Mouse (Mus musculus) brown adipose tissue, adult 24 weeks (tissue): ENCODE data around the gene Tbc1d9b. TPM values are rescaled to one million over a fixed set of nuclear protein-coding genes. Genes with fewer than 3 reads are reported as not detected.

Experiments
- H3K27ac ChIP-seq: fragments of 200-500 bp; replicated peaks from 2 replicates; pipeline ENCODE4 v1.5.1; 2012; ENCODE audit warnings: low read depth, mild to moderate bottlenecking, low read length
- H3K4me1 ChIP-seq: fragments of 200-500 bp; 2 replicates; pipeline ENCODE4 v1.6.1; 2012; ENCODE audit warnings: low read length, mixed read lengths; ENCODE audit not compliant: control insufficient read depth, insufficient read depth, insufficient read length
- H3K4me3 ChIP-seq: fragments of 200-500 bp; 2 replicates; pipeline ENCODE4 v1.5.1; 2012; ENCODE audit warnings: low read depth, mild to moderate bottlenecking, low read length, moderate library complexity; ENCODE audit not compliant: insufficient read depth
- polyA plus RNA-seq: library from polyadenylated mRNA; stranded (reverse); fragments of >200 nt; gene quantifications from 2 replicates; pipeline ENCODE4 v1.2.4, GENCODE M21; 2012; ENCODE audit not compliant: missing spikeins, insufficient read depth, insufficient read length

The Tbc1d9b gene
- polyA plus RNA-seq, 1 experiment, result 41.0 TPM

DNA sequence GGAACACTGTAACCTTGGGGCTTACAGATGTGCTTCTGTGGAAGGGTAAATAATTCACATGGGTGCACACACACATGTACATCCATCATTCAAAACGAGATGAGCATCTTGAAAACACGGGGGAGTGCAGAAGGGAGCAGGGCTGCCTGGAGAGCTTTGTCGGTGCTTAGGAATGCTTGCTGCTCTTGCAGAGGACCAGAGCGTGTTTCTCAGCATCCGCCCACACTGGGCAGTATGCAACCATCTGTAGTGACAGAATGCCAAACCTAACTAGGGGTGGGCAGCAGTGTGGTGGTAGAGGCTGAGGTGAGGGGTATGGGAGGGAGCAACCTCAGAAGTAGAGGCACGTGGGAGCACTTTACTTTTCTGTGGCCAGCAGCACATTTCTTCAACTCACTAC lies 45.9 kb downstream of the Tbc1d9b start:
- no peak overlapping the region for H3K27ac ChIP-seq
- H3K4me3 ChIP-seq, result no peak overlapping the region
- H3K4me1 ChIP-seq, result peaks cover 4% of the 10 kb centered on the region; the same call in 1 of the 2 replicates

DNA sequence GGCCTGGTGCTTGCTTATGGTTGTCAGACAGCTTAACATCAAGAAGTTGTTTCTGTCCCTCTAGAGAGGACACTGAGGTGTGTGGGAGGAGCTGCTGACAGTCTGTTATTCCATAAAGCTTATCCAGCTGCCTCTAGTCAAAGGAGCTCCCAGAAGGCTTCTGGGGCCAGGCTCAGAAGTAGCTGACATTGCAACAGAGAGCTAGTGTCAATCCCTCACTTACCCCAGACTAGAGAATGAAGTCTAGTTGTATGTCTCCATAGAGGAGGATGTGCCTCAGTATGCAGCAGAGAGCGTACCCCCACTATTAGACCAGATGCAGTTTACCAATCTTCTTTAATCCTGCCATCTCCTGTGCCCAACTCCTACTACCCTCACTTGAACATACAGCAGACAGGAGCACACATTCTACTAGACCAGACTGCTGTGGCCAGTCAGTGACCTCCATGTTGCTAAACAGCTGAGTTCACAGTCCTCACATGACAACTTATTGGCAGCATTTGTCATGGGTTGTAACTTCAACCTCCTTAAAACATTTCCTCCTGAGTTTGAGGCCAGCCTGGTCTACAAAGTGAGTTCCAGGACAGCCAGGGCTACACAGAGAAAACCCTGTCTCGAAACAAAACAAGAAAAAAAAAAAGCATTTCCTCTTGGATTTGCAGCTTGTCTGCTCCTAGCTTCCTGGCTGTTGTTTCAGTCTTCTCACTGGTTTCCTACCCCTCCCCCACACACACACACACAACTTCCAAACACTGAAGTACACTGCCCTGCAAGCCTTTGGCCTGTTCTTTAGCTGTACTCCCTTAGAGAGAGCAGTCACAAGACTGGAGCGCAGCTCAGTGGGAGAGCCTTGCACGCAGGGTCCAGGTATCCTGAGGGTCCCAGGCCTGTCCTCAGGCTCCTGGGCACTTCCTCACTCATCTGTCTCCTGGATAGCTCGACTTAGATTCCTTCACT lies 47.6 kb downstream of the Tbc1d9b start:
- Histone ChIP-seq H3K4me1 (peaks cover 4% of the 10 kb centered on the region; the same call in 1 of the 2 replicates), H3K4me3 (no peak overlapping the region), H3K27ac (no peak overlapping the region)

GRCm38 (mm10) chr11:50180478-50181231 lies 49.5 kb downstream of the Tbc1d9b start:
- Histone ChIP-seq H3K4me1 (no peaks in the 10 kb centered on the region), H3K27ac (no peak overlapping the region), H3K4me3 (no peak overlapping the region)

DNA sequence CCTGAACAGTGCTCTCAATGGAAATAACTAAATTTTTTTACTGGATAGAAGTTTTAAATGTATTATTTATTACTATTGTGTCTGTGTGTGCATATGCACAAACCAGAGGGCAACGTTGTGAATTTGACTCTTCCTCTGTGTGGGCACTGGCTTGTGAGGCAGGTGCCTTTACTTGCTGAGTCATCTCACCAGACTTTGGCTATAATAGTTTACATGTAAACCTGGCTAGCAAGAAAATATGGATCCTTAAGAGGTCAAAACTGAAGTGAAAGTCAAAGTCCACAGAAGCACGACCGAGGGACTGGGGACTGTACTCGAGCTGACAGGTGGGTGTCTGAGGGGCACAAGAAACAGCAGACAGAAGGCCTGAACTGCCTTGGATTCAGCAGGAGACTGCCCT lies 51.5 kb downstream of the Tbc1d9b start:
- H3K4me3 ChIP-seq, result no peak overlapping the region
- no peak overlapping the region for H3K27ac ChIP-seq
- no peaks in the 10 kb centered on the region for H3K4me1 ChIP-seq

- Histone ChIP-seq H3K27ac (no peak overlapping the region), H3K4me1 (no peaks in the 10 kb centered on the region), H3K4me3 (no peak overlapping the region)
These were observed 53.6 kb downstream of the Tbc1d9b start for GRCm38 (mm10) chr11:50184788-50185187.

- H3K4me1 ChIP-seq, result no peaks in the 10 kb centered on the region; the same call in 1 of the 2 replicates
- H3K27ac ChIP-seq, result no peak overlapping the region
- H3K4me3 ChIP-seq, result no peak overlapping the region
These were observed 57.5 kb downstream of the Tbc1d9b start for GRCm38 (mm10) chr11:50188682-50189081.

GRCm38 (mm10) chr11:50190362-50190761 lies 59.2 kb downstream of the Tbc1d9b start:
- no peak overlapping the region for H3K27ac ChIP-seq
- H3K4me3 ChIP-seq, result no peak overlapping the region
- no peaks in the 10 kb centered on the region; the same call in 1 of the 2 replicates for H3K4me1 ChIP-seq

GRCm38 (mm10) chr11:50192278-50192677 lies 61.1 kb downstream of the Tbc1d9b start:
- Histone ChIP-seq H3K4me1 (no peaks in the 10 kb centered on the region; the same call in 1 of the 2 replicates), H3K27ac (no peak overlapping the region)

DNA sequence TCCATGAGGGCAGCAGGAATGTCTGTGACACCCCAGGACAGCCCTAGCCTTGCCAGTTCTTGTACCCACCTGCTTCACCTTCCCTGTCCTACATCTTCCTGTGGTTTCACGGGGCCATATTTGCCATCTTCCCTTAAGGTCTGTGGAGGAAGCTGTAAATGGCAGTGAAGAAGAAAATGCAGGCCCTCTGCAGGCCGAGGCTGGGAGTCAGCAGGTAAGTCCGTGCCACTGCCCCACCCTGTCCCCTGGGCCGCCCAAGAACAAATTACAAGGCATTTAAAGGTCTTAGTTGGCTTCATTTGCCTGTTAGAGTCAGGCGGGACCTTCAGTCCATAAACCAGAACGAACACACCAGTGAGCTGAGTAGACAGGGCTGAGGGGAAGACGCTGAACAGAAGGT lies 62.9 kb downstream of the Tbc1d9b start:
- no peaks in the 10 kb centered on the region; the same call in 1 of the 2 replicates for H3K4me1 ChIP-seq
- H3K27ac ChIP-seq, result no peak overlapping the region
- no peak overlapping the region for H3K4me3 ChIP-seq

More at GRCm38 (mm10) chr11:50192278-50192677, 61.1 kb downstream of the Tbc1d9b start:
- H3K4me3 ChIP-seq, result no peak overlapping the region

DNA sequence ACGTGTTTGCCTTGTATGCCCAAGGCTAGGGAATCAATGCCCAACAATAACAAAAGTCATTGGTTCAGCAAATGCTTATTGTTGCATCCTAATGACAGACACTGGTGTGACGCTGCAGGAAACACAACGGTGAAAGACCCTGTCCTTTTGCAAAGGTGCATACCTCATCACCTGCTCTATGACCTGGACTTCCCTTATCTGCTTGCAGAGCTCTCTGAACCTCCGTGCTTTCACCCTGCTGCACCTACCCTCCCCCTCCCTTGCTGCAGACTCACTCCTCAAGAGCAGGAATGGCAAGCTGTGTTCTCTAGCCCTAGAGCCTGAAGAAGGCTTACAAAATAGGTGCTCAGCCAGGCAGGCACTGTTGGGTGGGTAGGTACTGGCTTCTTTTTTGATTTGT lies 63.6 kb downstream of the Tbc1d9b start:
- H3K27ac ChIP-seq, result no peak overlapping the region
- no peak overlapping the region for H3K4me3 ChIP-seq
- H3K4me1 ChIP-seq, result no peaks in the 10 kb centered on the region; the same call in 1 of the 2 replicates

GRCm38 (mm10) chr11:50197500-50197899 lies 66.3 kb downstream of the Tbc1d9b start:
- no peak overlapping the region for H3K4me3 ChIP-seq
- H3K4me1 ChIP-seq, result no peaks in the 10 kb centered on the region; the same call in 1 of the 2 replicates
- no peak overlapping the region for H3K27ac ChIP-seq

DNA sequence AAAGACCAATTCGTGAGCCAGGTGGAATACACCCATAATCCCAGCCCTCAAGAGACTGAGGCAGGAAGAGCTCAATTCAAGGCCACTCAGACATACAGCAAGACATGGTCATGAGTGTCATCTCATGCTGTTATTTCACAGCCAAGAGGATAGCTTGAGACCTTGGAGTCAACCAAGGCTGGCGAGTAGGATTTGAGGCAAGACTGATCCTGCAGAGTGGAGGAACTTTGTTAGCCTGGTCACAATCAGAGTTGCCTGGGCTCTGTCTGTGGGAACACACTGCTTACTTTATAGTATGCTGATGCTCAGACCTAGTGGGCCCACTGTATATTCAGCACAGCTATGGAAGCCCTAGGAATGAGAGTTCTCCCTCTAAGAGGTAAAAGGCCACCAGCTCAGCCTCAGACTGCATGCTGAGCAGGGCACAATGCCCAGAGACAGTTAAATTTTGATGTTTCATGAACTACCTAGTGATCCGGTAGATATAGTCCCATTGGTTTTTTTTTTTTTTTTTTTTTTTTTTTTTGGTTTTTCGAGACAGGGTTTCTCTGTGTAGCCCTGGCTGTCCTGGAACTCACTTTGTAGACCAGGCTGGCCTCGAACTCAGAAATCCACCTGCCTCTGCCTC lies 67.1 kb downstream of the Tbc1d9b start:
- H3K4me3 ChIP-seq, result no peak overlapping the region
- H3K27ac ChIP-seq, result no peak overlapping the region
- no peaks in the 10 kb centered on the region for H3K4me1 ChIP-seq

DNA sequence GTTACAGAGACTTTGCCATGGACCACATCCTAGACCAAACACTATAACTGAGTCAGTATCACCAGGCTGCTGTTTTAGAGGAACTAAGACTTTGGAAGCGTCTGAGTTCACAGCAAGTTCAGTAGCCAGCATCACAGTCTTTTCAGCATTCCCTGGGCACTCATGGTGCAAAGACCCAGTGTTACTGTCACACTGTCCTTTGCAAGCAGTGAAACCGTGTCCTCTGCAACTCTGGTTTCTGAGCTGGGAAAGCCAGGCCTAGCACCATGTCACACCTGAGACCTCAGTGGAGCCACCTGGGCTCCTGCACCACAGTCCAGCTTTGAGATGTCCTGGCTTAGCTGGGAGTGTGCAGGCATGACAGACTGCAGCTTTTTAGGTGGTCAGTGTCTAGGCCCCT lies 67.7 kb downstream of the Tbc1d9b start:
- Histone ChIP-seq H3K27ac (no peak overlapping the region), H3K4me1 (no peaks in the 10 kb centered on the region), H3K4me3 (no peak overlapping the region)

GRCm38 (mm10) chr11:50200613-50201012 lies 69.4 kb downstream of the Tbc1d9b start:
- Histone ChIP-seq H3K4me1 (no peaks in the 10 kb centered on the region; the same call in none of the 2 replicates), H3K4me3 (no peak overlapping the region), H3K27ac (no peak overlapping the region)

DNA sequence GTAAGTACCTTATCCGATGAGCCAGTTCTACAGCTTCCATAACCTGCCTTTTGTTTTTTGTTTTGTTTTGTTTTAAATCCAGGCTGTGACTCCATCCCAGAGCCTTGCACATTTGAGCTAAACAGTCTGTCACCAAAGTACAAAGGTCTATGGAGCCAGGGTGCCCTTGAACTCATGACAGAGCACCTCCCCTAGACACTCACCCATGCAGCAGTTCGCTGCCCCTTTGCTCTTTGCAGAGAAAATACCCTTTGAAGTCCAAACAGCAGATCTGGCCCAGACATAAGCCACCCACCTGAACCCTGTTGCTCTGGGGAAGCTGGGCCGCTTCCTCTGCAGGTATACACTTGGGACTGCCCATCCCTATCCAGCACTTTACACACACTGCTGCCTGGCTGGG lies 70.4 kb downstream of the Tbc1d9b start:
- H3K27ac ChIP-seq, result no peak overlapping the region
- no peak overlapping the region for H3K4me3 ChIP-seq
- H3K4me1 ChIP-seq, result no peaks in the 10 kb centered on the region; the same call in none of the 2 replicates
